Mouse (Mus musculus) kidney, adult 2 months (tissue): Measurements from ENCODE around the gene Fermt2. TPM values are rescaled to one million over a fixed set of nuclear protein-coding genes. Genes with fewer than 3 reads are reported as not detected.

Experiments used
- DNase-seq: peaks from one replicate; pipeline ENCODE4 v3.0.0; 2021
- H3K27ac ChIP-seq: fragments of 200-500 bp; 2 replicates; pipeline ENCODE4 v1.5.1; 2012; ENCODE audit warnings: low read depth, low read length, control low read depth, inconsistent platforms; ENCODE audit not compliant: insufficient read depth
- H3K27me3 ChIP-seq: fragments of 200-500 bp; replicated peaks from 2 replicates; pipeline ENCODE4 v1.6.1; 2012; ENCODE audit warnings: mild to moderate bottlenecking, moderate library complexity, low read length, inconsistent platforms; ENCODE audit not compliant: control insufficient read depth, insufficient read depth
- H3K36me3 ChIP-seq: fragments of 200-500 bp; 2 replicates; pipeline ENCODE4 v1.6.1; 2012; ENCODE audit warnings: mild to moderate bottlenecking, moderate library complexity, low read length, inconsistent platforms; ENCODE audit not compliant: control insufficient read depth, insufficient read depth
- H3K4me1 ChIP-seq: fragments of 200-500 bp; 2 replicates; pipeline ENCODE4 v1.6.1; 2011; ENCODE audit warnings: low read length; ENCODE audit not compliant: control insufficient read depth, insufficient read depth
- H3K4me3 ChIP-seq: fragments of 200-500 bp; 2 replicates; pipeline ENCODE4 v1.5.1; 2011; ENCODE audit warnings: mild to moderate bottlenecking, low read depth, low read length, control low read depth; ENCODE audit not compliant: insufficient read depth
- CTCF ChIP-seq: fragments of 200-500 bp; conservative IDR thresholded peaks from 2 replicates; pipeline ENCODE4 v1.5.1; 2011; ENCODE audit warnings: low read depth, mild to moderate bottlenecking, control low read depth, low read length, moderate library complexity, mixed read lengths; ENCODE audit not compliant: insufficient read depth, insufficient read length
- POLR2A ChIP-seq: fragments of 200-500 bp; IDR thresholded peaks from one replicate; pipeline ENCODE4 v1.6.1; 2011; ENCODE audit warnings: low read depth, low read length, control low read depth
- WGBS: fragments of 180-500 bp; shearing (Covaris S2); methylation state at CpG from one replicate; pipeline ENCODE4 v1.1.7; 2018; 5-methylcytosine and 5-hydroxymethylcytosine counted together
- polyA plus RNA-seq: library from polyadenylated mRNA; depleted of rRNA; stranded (reverse); fragments of >200 nt; gene quantifications from 2 replicates; pipeline ENCODE4 v1.2.3, GENCODE M21; 2012; rRNA removed

Fermt2 gene
- polyA plus RNA-seq = 40.8 and 47.2 TPM in 2 replicates

GRCm38 (mm10) chr14:45529411-45530363 lies at the start of gene Fermt2:
TSS of gene Fermt2 (minus strand) at chr14:45530118.
- peak within 1 kb of the TSS; percentile 93 for H3K27ac ChIP-seq
- peak; percentile 51 for TF ChIP-seq POLR2A
- no peak for TF ChIP-seq CTCF
- peaks cover 23% of the 10 kb centered on the region for H3K4me1 ChIP-seq
- whole genome bisulfite sequencing = 2% methylated on average over 99 of the region's 126 CpGs
- H3K4me3 ChIP-seq = peak within 1 kb of the TSS; percentile 88
- H3K36me3 ChIP-seq = no peaks in the 10 kb centered on the region
- peak; percentile 94 for DNase-seq
- no peaks in the 10 kb centered on the region for H3K27me3 ChIP-seq

GRCm38 (mm10) chr14:45566066-45566937 lies 36.4 kb upstream of the Fermt2 start:
- Histone ChIP-seq H3K27me3 (no peaks in the 10 kb centered on the region), H3K27ac (no peak overlapping the region), H3K36me3 (no peaks in the 10 kb centered on the region), H3K4me3 (peak overlapping the region; percentile 47), H3K4me1 (peaks cover 5% of the 10 kb centered on the region; the same call in 1 of the 2 replicates)
- no peak for TF ChIP-seq POLR2A
- TF ChIP-seq CTCF = peak; percentile 73
- WGBS = 25% methylated on average over 33 of the region's 33 CpGs
- DNase-seq = peak; percentile 74

GRCm38 (mm10) chr14:45565216-45566065 lies 35.5 kb upstream of the Fermt2 start:
- TF ChIP-seq CTCF = no peak
- TF ChIP-seq POLR2A = no peak
- H3K27ac ChIP-seq = no peak overlapping the region
- 22% methylated on average over 20 of the region's 20 CpGs for WGBS
- DNase-seq = peak; percentile 33
- H3K27me3 ChIP-seq = no peaks in the 10 kb centered on the region
- peaks cover 5% of the 10 kb centered on the region; the same call in 1 of the 2 replicates for H3K4me1 ChIP-seq
- H3K36me3 ChIP-seq = no peaks in the 10 kb centered on the region
- no peak overlapping the region for H3K4me3 ChIP-seq

- WGBS = 91% methylated on average over 1 of the region's 1 CpGs
- H3K4me3 ChIP-seq = no peak overlapping the region
- H3K36me3 ChIP-seq = no peaks in the 10 kb centered on the region
- no peak overlapping the region for H3K27ac ChIP-seq
- peaks cover 5% of the 10 kb centered on the region; the same call in 1 of the 2 replicates for H3K4me1 ChIP-seq
- no peaks in the 10 kb centered on the region for H3K27me3 ChIP-seq
- DNase-seq = no peak
- no peak for TF ChIP-seq POLR2A
- no peak for TF ChIP-seq CTCF
Measured at GRCm38 (mm10) chr14:45563577-45563976, 33.7 kb upstream of the Fermt2 start.

- 63% methylated on average over 6 of the region's 6 CpGs for WGBS
- H3K27ac ChIP-seq = no peak overlapping the region
- no peak for DNase-seq
Measured at GRCm38 (mm10) chr14:45561681-45562080, 31.8 kb upstream of the Fermt2 start.

GRCm38 (mm10) chr14:45559018-45559417 lies 29.1 kb upstream of the Fermt2 start:
- no peak overlapping the region for H3K27ac ChIP-seq
- DNase-seq = no peak
- no peaks in the 10 kb centered on the region for H3K4me1 ChIP-seq
- 97% methylated on average over 1 of the region's 1 CpGs for WGBS
- H3K36me3 ChIP-seq = no peaks in the 10 kb centered on the region
- no peak for TF ChIP-seq CTCF
- no peak for TF ChIP-seq POLR2A
- H3K4me3 ChIP-seq = no peak overlapping the region
- no peaks in the 10 kb centered on the region for H3K27me3 ChIP-seq

More at GRCm38 (mm10) chr14:45561681-45562080, 31.8 kb upstream of the Fermt2 start:
- Histone ChIP-seq H3K4me3 (no peak overlapping the region), H3K36me3 (no peaks in the 10 kb centered on the region), H3K27me3 (no peaks in the 10 kb centered on the region), H3K4me1 (peaks cover 5% of the 10 kb centered on the region; the same call in 1 of the 2 replicates)
- no peak for TF ChIP-seq POLR2A
- no peak for TF ChIP-seq CTCF
